Mouse (Mus musculus) adrenal gland, adult (tissue): ENCODE measurements around the gene Ina.
A peak's percentile ranks its signal among the peaks of the same experiment; 100 is the strongest.
"Not testable (repeated sequence)": the region's sequence is repeated elsewhere in the genome, so short reads cannot be mapped to it uniquely, and the experiment has no call there.

Experiments
- DNase-seq, 2 experiments: peaks; one replicate each; pipeline ENCODE4 v3.0.0; 2022 to 2023; ENCODE audit warnings: low spot score in 1 of 2; ENCODE audit not compliant: inconsistent age in 2 of 2

Gene Ina

GRCm38 (mm10) chr19:46984726-46985622 is 29.5 kb upstream of the Ina start:
- DNase-seq, result no peak

- peak; percentile 41 to 59 for DNase-seq
Measured at GRCm38 (mm10) chr19:46987646-46988045, 26.9 kb upstream of the Ina start.

GRCm38 (mm10) chr19:46988231-46989087 is 26.0 kb upstream of the Ina start:
- no peak for DNase-seq

GRCm38 (mm10) chr19:46989479-46990152 is 24.9 kb upstream of the Ina start:
- no peak for DNase-seq

- no peak for DNase-seq
Measured at GRCm38 (mm10) chr19:46990153-46990518, 24.4 kb upstream of the Ina start.

- not testable (repeated sequence) for DNase-seq
Measured at GRCm38 (mm10) chr19:46990625-46991024, 23.9 kb upstream of the Ina start.

- peak; percentile 81 to 96 for DNase-seq
Measured at GRCm38 (mm10) chr19:46991145-46991544, 23.4 kb upstream of the Ina start.

GRCm38 (mm10) chr19:46992329-46992728 is 22.2 kb upstream of the Ina start:
- not testable (repeated sequence) for DNase-seq

- DNase-seq, result no peak
Measured at GRCm38 (mm10) chr19:46996095-46996494, 18.4 kb upstream of the Ina start.

- no peak for DNase-seq
Measured at GRCm38 (mm10) chr19:46998168-46998870, 16.2 kb upstream of the Ina start.

GRCm38 (mm10) chr19:46998953-46999352 is 15.5 kb upstream of the Ina start:
- DNase-seq, result no peak

- no peak for DNase-seq
Measured at GRCm38 (mm10) chr19:46999753-47000152, 14.7 kb upstream of the Ina start.

GRCm38 (mm10) chr19:47000357-47000756 is 14.1 kb upstream of the Ina start:
- not testable (repeated sequence) for DNase-seq

GRCm38 (mm10) chr19:47003742-47004511 is 10.6 kb upstream of the Ina start:
- DNase-seq, result no peak

GRCm38 (mm10) chr19:47005873-47006272 is 8.6 kb upstream of the Ina start:
- DNase-seq, result no peak

GRCm38 (mm10) chr19:47006321-47006720 is 8.2 kb upstream of the Ina start:
- DNase-seq, result peak; percentile 33 to 77

- no peak for DNase-seq
Measured at GRCm38 (mm10) chr19:47009420-47009819, 5.1 kb upstream of the Ina start.

GRCm38 (mm10) chr19:47009943-47010342 is 4.6 kb upstream of the Ina start:
- no peak for DNase-seq

- no peak for DNase-seq
Measured at GRCm38 (mm10) chr19:47012521-47013130, 1.9 kb upstream of the Ina start.
